Comparison of ENCODE assay signal across 9 mouse cellular contexts in genomic region chr7:89748415-89748814, GRCm38 (mm10).
DNase-seq lines count a peak whose midpoint lies in the region; ATAC-seq lines count a peak whose summit lies in the region.
"Had no signal": no experiment of that assay in that cellular context is flagged by ENCODE, and none has a peak within 500 bp of the region (broad histone marks: within the 10 kb centered on the region; RNA-seq: fewer than 3 reads in every experiment).

No protein-coding gene starts in this region.

- no peak overlapping the region for H3K9ac ChIP-seq in intestine, embryonic 14.5 days (ENCODE audit: low read length)
- no peak overlapping the region for H3K9ac ChIP-seq in intestine, embryonic 16.5 days (ENCODE audit: low read depth, low read length)
- H3K9ac ChIP-seq: stomach, embryonic 15.5 days had no signal

- H3K4me3 ChIP-seq in intestine, embryonic 14.5 days (ENCODE audit: low read depth, low read length): no peak overlapping the region
- H3K4me3 ChIP-seq in intestine, embryonic 16.5 days (ENCODE audit: low read length): no peak overlapping the region
- H3K4me3 ChIP-seq: stomach, embryonic 15.5 days had no signal

- H3K27me3 ChIP-seq in intestine, embryonic 14.5 days (replicated peaks; ENCODE audit: control insufficient read depth, insufficient read depth, low read length): no peaks in the 10 kb centered on the region
- H3K27me3 ChIP-seq in intestine, embryonic 16.5 days (replicated peaks; ENCODE audit: control insufficient read depth, insufficient read depth, low read length): no peaks in the 10 kb centered on the region
- H3K27me3 ChIP-seq: stomach, embryonic 15.5 days had no signal

- no peaks in the 10 kb centered on the region for H3K9me3 ChIP-seq in intestine, embryonic 14.5 days (ENCODE audit: control insufficient read depth, low read length)
- H3K9me3 ChIP-seq in intestine, embryonic 16.5 days (ENCODE audit: control insufficient read depth, low read length): no peaks in the 10 kb centered on the region
- H3K9me3 ChIP-seq: stomach, embryonic 15.5 days had no signal

- peaks cover 7% of the 10 kb centered on the region for H3K4me1 ChIP-seq in intestine, embryonic 14.5 days (replicated peaks; ENCODE audit: control insufficient read depth, insufficient read depth, low read length)
- H3K4me1 ChIP-seq in intestine, embryonic 16.5 days (ENCODE audit: control insufficient read depth, insufficient read depth, low read length): 0 out of 2 replicates have a peak, but pooled peaks cover 5% of the 10 kb centered on the region

- WGBS in intestine, embryonic 14.5 days: 46% methylated on average over 7 of the region's 7 CpGs
- 49% methylated on average over 7 of the region's 7 CpGs for WGBS in intestine, embryonic 16.5 days

- no peak for ATAC-seq in intestine, embryonic 14.5 days (replicated peaks; ENCODE audit: low FRiP score, low TSS enrichment, low read depth)
- ATAC-seq in intestine, embryonic 16.5 days: no peak

- no peaks in the 10 kb centered on the region for H3K36me3 ChIP-seq in intestine, embryonic 14.5 days (ENCODE audit: control insufficient read depth, insufficient read depth, low read length)
- no peaks in the 10 kb centered on the region for H3K36me3 ChIP-seq in intestine, embryonic 16.5 days (ENCODE audit: control insufficient read depth, insufficient read depth, low read length)
- H3K36me3 ChIP-seq: stomach, embryonic 15.5 days had no signal

- H3K27ac ChIP-seq in intestine, embryonic 14.5 days (ENCODE audit: low read depth): 0 out of 2 replicates have a peak overlapping the region, but pooled peaks have one; percentile 4
- no peak overlapping the region for H3K27ac ChIP-seq in intestine, embryonic 16.5 days (ENCODE audit: low read length)
- H3K27ac ChIP-seq: stomach, embryonic 15.5 days had no signal

- H3K4me2 ChIP-seq in intestine, embryonic 14.5 days (ENCODE audit: low read length): no peak overlapping the region
- no peak overlapping the region for H3K4me2 ChIP-seq in intestine, embryonic 16.5 days (ENCODE audit: low read depth, low read length)
- H3K4me2 ChIP-seq: stomach, embryonic 15.5 days had no signal

- peak; percentile 28 to 30 for DNase-seq in cerebellum, postnatal 14 days
- DNase-seq in cerebellum, adult 8-10 months: no peak
- no peak for DNase-seq in intestine, embryonic 14.5 days (ENCODE audit: low spot score)
- DNase-seq in ovary, adult 18-20 months (ENCODE audit: low spot score): peak; percentile 33
- no peak for DNase-seq in ovary, postnatal 36 days (ENCODE audit: low spot score)
- peak; percentile 36 to 43 for DNase-seq in lung, postnatal 4 days
- DNase-seq in spleen, adult 12 weeks (ENCODE audit: low spot score): no peak

Comparison
In these comparisons a context has a peak if more than half of its experiments do, and no peak if none do; other contexts are left out.
1. DNase-seq: peak in cerebellum, postnatal 14 days (2 of 2), ovary, adult 18-20 months (single experiment) and lung, postnatal 4 days (2 of 2); none in cerebellum, adult 8-10 months (single experiment), intestine, embryonic 14.5 days (single experiment), ovary, postnatal 36 days (single experiment) and spleen, adult 12 weeks (single experiment).